Mouse (Mus musculus): ENCODE results near the gene Krtap28-10.

DNA sequence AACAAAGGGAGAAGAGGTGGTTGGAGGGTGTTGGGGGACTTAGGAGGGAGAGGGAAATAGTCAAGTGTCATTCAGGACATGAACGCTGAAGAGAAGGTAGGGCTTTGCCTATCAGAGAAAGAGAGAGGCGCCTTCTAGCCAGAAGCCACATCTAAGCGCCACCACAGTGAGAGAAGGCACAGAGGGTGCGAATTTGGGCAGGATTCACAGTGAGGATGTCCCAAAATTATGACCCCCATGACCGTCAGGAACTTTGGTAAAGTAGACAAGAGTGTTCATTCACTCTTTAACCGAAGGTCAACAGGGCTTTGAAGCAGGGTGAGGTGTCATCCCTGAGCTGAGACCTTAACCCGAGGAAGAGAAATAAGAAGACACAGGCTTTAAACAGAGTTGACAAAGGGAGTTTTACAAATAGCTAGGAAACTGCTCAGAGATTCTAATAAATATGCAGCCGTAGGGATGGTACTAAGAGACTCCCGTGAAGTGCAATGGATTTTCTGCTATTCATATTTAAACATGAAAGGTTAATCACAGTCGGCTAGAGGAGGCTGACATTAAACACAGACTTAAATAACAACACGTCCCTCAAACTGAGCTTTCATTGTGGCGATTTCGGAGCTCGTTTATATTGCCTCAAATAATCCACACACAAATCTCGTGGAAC, 33.4 kb upstream of the Krtap28-10 start:
- TF ChIP-seq CTCF (IDR thresholded peaks at IDR 0.05; ENCODE audit: low read depth) (no peak), EP300 (IDR thresholded peaks at IDR 0.05; ENCODE audit: low read depth) (no peak)
